Mouse (Mus musculus) cerebellum, adult 2 months (tissue): ENCODE results near the gene Cd3d.

ENCODE experiments used
- CTCF ChIP-seq: fragments of 200-500 bp; IDR thresholded peaks from 2 replicates; pipeline ENCODE4 v1.5.1; 2011; ENCODE audit warnings: low read depth, mild to moderate bottlenecking, control low read depth, low read length, moderate library complexity, borderline replicate concordance; ENCODE audit not compliant: insufficient read depth
- POLR2A ChIP-seq: fragments of 200-500 bp; IDR thresholded peaks from 2 replicates; pipeline ENCODE4 v1.6.1; 2011; ENCODE audit warnings: low read length, control low read depth, borderline replicate concordance; ENCODE audit not compliant: insufficient read depth

- TF ChIP-seq POLR2A (no peak), CTCF (no peak)
Measured at GRCm38 (mm10) chr9:45034526-45034925, 52.9 kb downstream of the Cd3d start.
